Mouse (Mus musculus): ENCODE data around the gene Meis1. TPM values are rescaled to one million over a fixed set of nuclear protein-coding genes. Genes with fewer than 3 reads are reported as not detected.

The Meis1 gene
- total and polyA plus RNA-seq, 3 experiments = 0.19 to 3.6 (median 0.81) TPM

DNA sequence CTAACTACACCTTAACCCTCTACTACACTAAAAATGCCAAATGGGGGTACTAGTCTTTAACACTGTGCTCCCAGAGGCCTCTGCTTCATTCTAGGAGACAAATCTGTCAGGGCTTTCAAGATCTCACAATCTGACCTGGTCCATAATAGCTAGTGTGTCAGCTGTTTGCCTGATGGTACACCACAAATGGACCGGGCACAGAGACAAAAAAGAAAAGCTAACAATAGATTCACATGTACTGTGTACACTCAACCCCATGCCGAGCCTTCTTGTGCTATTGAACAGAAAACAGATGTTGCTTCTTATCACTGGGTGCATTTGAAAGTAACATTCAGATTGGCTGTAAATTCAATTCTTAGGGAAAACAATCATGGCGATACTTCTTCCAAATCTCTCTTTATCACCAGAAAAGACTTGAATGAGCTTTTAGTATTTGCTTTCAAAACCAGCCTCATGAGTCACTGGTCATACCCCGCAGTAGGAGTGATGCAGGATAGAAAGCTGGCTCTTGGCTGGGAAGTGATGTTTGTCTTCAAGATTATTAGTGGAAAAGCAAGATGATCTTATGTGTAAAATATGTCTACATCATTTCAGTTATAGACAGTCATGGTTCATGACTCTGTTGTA is 30.0 kb downstream of the Meis1 start:
- no peak for DNase-seq (ENCODE audit: extremely low read depth)
- dilution Hi-C loops (cut with MboI; ENCODE audit: extremely low pct_ligation_motif_present, extremely low pct_unique_long_range_greater_than_20kb, low sequenced_read_pairs) = no loop called here
- TF ChIP-seq UBTF (IDR thresholded peaks at IDR 0.05; ENCODE audit: low read depth, low read length) = no peak
- TF ChIP-seq JUN (IDR thresholded peaks at IDR 0.05; ENCODE audit: insufficient read depth, low read depth, low read length) = no peak
- no peak for TF ChIP-seq JUND (conservative IDR thresholded peaks at IDR 0.05; ENCODE audit: low read depth, low read length)
- no peak for TF ChIP-seq POLR2A (IDR thresholded peaks at IDR 0.05; ENCODE audit: low read depth, low read length)
- no peak for TF ChIP-seq MAFK (IDR thresholded peaks at IDR 0.05; ENCODE audit: insufficient replicate concordance, low read length)
- no peak for TF ChIP-seq ZMIZ1 (IDR thresholded peaks at IDR 0.05; ENCODE audit: low read depth, low read length)
- no peak for TF ChIP-seq ELF1 (IDR thresholded peaks at IDR 0.05; ENCODE audit: low read depth, low read length)
- Histone ChIP-seq H3K4me3 (replicated peaks in 1 of 3; ENCODE audit: low read depth in 2 of 3, low read length in 2 of 3, poor library complexity in 1 of 3) (no peak overlapping the region), H3K9ac (ENCODE audit: insufficient read depth, low read depth) (no peak overlapping the region), H3K4me2 (ENCODE audit: insufficient read depth, low read depth, poor library complexity, severe bottlenecking) (no peak overlapping the region), H3K9me3 (replicated peaks; ENCODE audit: low read length) (no peaks in the 10 kb centered on the region), H3K27me3 (replicated peaks) (no peaks in the 10 kb centered on the region), H3K27ac (ENCODE audit: insufficient read depth, low read depth) (no peak overlapping the region), H3K4me1 (ENCODE audit: control insufficient read depth in 1 of 2, insufficient read depth in 2 of 2) (peaks cover 2 to 5% of the 10 kb centered on the region in 2 experiments), H3K79me2 (replicated peaks; ENCODE audit: control insufficient read depth, extremely low read depth, insufficient read depth, poor library complexity, severe bottlenecking) (no peaks in the 10 kb centered on the region), H3K36me3 (replicated peaks in 1 of 2; ENCODE audit: control insufficient read depth in 1 of 2, insufficient read depth in 1 of 2, low read length in 1 of 2) (no peaks in the 10 kb centered on the region)
- in situ Hi-C loops (cut with MboI; ENCODE audit: low pct_ligation_motif_present, low pct_unique_long_range_greater_than_20kb, low sequenced_read_pairs) = no loop called here

DNA sequence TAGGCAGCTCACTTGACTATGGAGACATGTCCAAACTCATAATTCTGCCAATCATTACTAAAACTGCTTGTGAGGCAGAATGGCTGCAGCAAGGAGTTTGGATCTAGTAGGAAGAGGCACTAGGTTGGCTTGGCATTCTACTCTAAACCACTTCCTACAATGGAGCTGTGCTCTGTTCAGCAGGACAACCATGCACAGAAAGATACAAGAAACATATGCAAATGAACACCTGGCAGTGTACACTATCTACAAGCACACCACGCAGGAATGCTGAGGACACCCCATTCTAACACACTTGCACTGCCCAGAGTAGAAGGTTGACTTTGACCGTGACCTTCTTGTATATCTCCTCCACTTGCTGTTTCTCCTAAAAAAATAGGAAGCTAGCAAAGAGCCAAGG is 35.0 kb downstream of the Meis1 start:
- dilution Hi-C loops (cut with MboI; ENCODE audit: extremely low pct_ligation_motif_present, extremely low pct_unique_long_range_greater_than_20kb, low sequenced_read_pairs) = no loop called here
- peak; percentile 21 for DNase-seq (ENCODE audit: extremely low read depth)

DNA sequence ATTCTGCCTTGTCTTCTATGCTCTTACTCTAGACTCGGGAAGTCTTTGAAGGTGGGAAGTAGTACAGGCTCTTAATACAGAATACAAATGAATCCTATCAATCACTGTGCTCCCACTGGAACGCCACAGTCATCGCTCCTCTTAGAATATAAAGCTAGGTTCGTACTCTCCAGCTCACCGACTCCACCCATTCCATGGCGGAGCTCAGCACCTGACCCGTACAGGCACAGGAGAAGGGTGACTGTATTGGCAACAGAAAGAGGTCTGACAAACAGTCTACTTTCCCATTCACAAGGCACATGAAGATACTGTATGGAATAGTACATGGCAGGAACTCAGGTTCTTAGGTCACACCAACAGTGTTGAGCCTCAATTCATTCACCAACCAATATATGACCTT is 35.5 kb downstream of the Meis1 start:
- H3K9ac ChIP-seq (ENCODE audit: insufficient read depth, low read depth) = no peak overlapping the region
- no peaks in the 10 kb centered on the region for H3K9me3 ChIP-seq (replicated peaks; ENCODE audit: low read length)
- H3K79me2 ChIP-seq (replicated peaks; ENCODE audit: control insufficient read depth, extremely low read depth, insufficient read depth, poor library complexity, severe bottlenecking) = no peaks in the 10 kb centered on the region
- no peaks in the 10 kb centered on the region for H3K27me3 ChIP-seq (replicated peaks)
- in situ Hi-C loops (cut with MboI; ENCODE audit: low pct_ligation_motif_present, low pct_unique_long_range_greater_than_20kb, low sequenced_read_pairs) (no loop called here), dilution Hi-C loops (cut with MboI; ENCODE audit: extremely low pct_ligation_motif_present, extremely low pct_unique_long_range_greater_than_20kb, low sequenced_read_pairs) (no loop called here)
- H3K4me1 ChIP-seq (ENCODE audit: control insufficient read depth in 1 of 2, insufficient read depth in 2 of 2) = peaks cover 7 to 14% of the 10 kb centered on the region in 2 experiments
- H3K36me3 ChIP-seq (replicated peaks in 1 of 2; ENCODE audit: control insufficient read depth in 1 of 2, insufficient read depth in 1 of 2, low read length in 1 of 2) = no peaks in the 10 kb centered on the region
- TF ChIP-seq POLR2AphosphoS2 (IDR thresholded peaks at IDR 0.05; ENCODE audit: low read depth, low read length) (no peak), E2F4 (IDR thresholded peaks at IDR 0.05; ENCODE audit: insufficient replicate concordance, low read depth, low read length) (no peak)
- H3K4me3 ChIP-seq (replicated peaks in 1 of 3; ENCODE audit: low read depth in 2 of 3, low read length in 2 of 3, poor library complexity in 1 of 3) = no peak overlapping the region
- H3K27ac ChIP-seq (ENCODE audit: insufficient read depth, low read depth) = no peak overlapping the region
- no peak overlapping the region for H3K4me2 ChIP-seq (ENCODE audit: insufficient read depth, low read depth, poor library complexity, severe bottlenecking)
- DNase-seq (ENCODE audit: extremely low read depth) = no peak

More for the DNA sequence above, 35.0 kb downstream of the Meis1 start:
- H3K4me3 ChIP-seq (replicated peaks in 1 of 3; ENCODE audit: low read depth in 2 of 3, low read length in 2 of 3, poor library complexity in 1 of 3) = no peak overlapping the region
- peak; percentile 65 for TF ChIP-seq TCF12 (IDR thresholded peaks at IDR 0.05; ENCODE audit: low read depth, low read length)
- no peak for TF ChIP-seq HCFC1 (IDR thresholded peaks at IDR 0.05; ENCODE audit: low read depth, low read length)
- H3K9ac ChIP-seq (ENCODE audit: insufficient read depth, low read depth) = no peak overlapping the region
- in situ Hi-C loops (cut with MboI; ENCODE audit: low pct_ligation_motif_present, low pct_unique_long_range_greater_than_20kb, low sequenced_read_pairs) = no loop called here
- no peaks in the 10 kb centered on the region for H3K79me2 ChIP-seq (replicated peaks; ENCODE audit: control insufficient read depth, extremely low read depth, insufficient read depth, poor library complexity, severe bottlenecking)
- no peak overlapping the region for H3K4me2 ChIP-seq (ENCODE audit: insufficient read depth, low read depth, poor library complexity, severe bottlenecking)
- H3K36me3 ChIP-seq (replicated peaks in 1 of 2; ENCODE audit: control insufficient read depth in 1 of 2, insufficient read depth in 1 of 2, low read length in 1 of 2) = no peaks in the 10 kb centered on the region
- no peaks in the 10 kb centered on the region for H3K27me3 ChIP-seq (replicated peaks)
- no peaks in the 10 kb centered on the region for H3K9me3 ChIP-seq (replicated peaks; ENCODE audit: low read length)
- peaks cover 7 to 14% of the 10 kb centered on the region in 2 experiments for H3K4me1 ChIP-seq (ENCODE audit: control insufficient read depth in 1 of 2, insufficient read depth in 2 of 2)
- no peak overlapping the region for H3K27ac ChIP-seq (ENCODE audit: insufficient read depth, low read depth)
